Mouse (Mus musculus): ENCODE results near the gene C1qa.

DNA sequence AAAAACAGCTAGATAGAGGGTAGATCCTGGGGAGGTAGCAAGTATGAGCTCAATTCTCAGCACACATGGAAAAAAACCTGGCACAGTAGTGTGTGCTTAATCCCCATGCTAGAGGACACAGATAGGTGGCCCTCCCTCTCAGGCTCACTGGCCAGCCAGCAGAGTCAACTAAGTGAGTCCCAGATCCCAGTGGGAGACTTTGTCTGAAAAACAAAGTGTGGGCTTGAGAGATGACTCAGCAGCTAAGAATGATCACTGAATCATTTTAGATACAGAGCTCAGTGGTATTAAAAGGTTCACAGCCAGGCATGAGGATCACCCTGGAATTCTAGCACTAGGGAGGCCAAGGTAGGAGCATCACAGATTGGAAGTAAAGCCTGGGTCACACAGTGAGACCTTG is 9.2 kb upstream of the C1qa start:
- TF ChIP-seq ZC3H11A (IDR thresholded peaks at IDR 0.05; ENCODE audit: borderline replicate concordance, low read depth, low read length), result no peak
- no peak for TF ChIP-seq HCFC1 (IDR thresholded peaks at IDR 0.05; ENCODE audit: borderline replicate concordance, insufficient read depth, low read length)
- TF ChIP-seq MAFK (IDR thresholded peaks at IDR 0.05; ENCODE audit: insufficient read depth, low read depth, low read length), result no peak
- no peak for TF ChIP-seq CHD2 (IDR thresholded peaks at IDR 0.05; ENCODE audit: low read depth, low read length)

Measured in ES-E14 (cell line).